Mouse (Mus musculus) Muller cell, postnatal 12 days (primary cell): Measurements from ENCODE around the gene Fnip1.
"Not testable (repeated sequence)": the region's sequence is repeated elsewhere in the genome, so short reads cannot be mapped to it uniquely, and the experiment has no call there.

ENCODE experiments used
- DNase-seq: peaks from one replicate; pipeline ENCODE4 v3.0.0-alpha.2; 2015; ENCODE audit errors: inconsistent ontology term

Fnip1 gene

DNA sequence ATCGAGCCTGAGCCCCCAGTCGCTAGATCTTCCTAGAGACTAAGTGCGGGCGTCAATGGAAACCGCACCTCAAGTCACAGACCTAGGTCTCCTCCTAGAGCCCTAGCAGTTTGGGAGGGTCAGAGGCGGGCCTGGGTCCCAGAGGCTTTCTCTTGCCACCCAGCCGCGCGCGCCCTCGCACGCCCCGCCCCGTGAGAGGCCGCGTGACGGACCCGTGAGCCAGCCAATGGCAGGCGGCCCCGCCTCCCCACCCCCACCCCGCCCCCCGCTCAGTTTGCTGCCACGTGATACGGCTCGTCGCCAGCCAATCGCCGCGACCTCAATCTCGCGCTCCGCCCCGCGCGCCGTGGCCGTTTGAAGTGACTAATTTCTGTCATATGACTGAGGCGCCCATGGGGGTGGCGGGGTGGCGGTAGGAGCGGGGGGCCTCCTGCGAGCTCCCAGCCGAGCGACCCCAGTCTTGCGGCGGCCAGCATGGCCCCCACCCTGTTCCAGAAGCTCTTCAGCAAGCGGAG is at the start of gene Fnip1:
Fnip1 (plus strand) TSS at position 377 of the 515 bp plus-strand sequence.
- DNase-seq: peak; percentile 96

DNA sequence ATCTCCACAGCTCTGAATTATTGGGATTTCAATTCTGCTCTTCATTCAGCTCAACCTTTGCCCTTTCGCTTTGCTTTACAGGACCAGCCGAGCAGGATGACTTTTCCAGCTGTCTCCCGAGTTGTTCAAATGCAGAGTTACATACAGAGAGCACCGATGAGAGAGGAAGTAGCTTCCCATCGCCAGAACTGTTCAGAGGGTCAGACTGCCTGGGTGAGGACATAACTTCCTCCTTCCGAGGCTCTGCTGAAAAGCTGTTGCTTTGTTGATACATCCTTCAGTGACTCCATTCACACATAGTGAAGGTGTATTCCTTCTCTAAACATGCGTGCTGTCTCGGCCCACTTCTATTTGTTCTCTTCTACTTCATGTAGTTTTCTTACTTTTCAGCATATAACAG is 47.6 kb upstream of the Fnip1 start:
- DNase-seq: no peak

DNA sequence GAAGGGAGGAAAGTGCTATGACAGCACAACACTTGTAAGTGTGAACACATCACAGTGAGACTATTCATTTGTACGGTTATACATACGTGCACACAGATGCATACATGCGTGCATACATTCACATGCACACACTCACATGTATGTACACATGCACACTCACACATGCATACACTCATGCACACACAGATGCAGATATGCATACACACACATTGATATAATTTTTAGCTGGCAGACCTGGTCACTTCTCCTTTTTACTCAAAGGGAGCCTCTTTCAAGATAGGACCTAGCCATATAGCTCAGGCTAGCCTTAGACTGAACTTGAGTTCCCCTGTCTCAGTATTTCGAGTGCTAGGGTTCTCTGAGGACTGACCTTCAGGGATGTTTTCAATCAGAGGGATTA is 46.7 kb upstream of the Fnip1 start:
- no peak for DNase-seq

- no peak for DNase-seq
Observed at GRCm38 (mm10) chr11:54396686-54397085, 41.3 kb upstream of the Fnip1 start.

- no peak for DNase-seq
Observed at GRCm38 (mm10) chr11:54398058-54398457, 39.9 kb upstream of the Fnip1 start.

- not testable (repeated sequence) for DNase-seq
Observed at GRCm38 (mm10) chr11:54400803-54401202, 37.2 kb upstream of the Fnip1 start.

GRCm38 (mm10) chr11:54404885-54405284 is 33.1 kb upstream of the Fnip1 start:
- DNase-seq: no peak

DNA sequence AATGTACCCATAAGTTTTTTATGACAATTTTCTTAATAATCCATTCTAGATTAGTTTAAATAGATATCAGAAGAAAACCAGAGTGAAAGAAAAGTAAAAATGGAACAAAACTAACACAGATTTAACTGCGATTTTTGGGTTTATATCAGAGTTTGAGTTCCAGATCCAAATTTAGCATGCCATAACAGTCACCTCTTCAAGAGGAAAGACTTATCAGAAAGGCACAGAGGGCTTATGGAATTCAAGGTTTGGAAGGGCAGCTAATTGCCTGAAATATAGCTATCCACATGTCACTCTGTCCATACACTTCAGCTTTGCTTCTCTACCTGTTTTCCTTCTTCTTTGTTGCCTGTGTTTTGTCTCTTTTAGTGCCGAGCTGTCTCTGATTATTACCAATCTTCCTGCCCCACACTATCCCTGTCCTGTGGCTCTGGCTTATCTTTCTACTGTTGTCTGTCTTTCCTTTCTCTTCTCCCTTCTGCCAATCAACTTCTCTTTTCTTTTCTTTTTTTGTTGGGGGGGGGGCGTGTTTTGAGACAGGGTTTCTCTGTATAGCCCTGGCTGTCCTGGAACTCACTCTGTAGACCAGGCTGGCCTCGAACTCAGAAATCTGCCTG is 31.0 kb upstream of the Fnip1 start:
- DNase-seq: no peak

DNA sequence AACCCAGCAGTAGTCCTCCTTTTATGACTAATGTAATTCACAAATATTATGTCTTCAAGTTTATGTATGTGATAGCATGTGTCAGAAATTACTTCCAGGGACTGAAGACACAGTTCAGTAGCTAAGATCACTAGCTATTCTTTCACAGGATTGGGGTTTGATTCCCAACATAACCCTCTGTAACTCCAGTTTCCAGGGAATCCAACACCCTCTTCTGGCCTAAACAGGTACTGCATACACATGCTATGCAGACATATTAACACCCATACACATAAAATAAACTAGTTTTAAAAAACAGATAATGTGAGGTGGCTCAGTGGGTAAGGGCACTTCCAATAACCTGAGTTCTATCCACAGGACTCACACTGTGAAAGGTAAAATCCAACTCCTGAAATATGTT is 27.4 kb upstream of the Fnip1 start:
- DNase-seq: no peak

DNA sequence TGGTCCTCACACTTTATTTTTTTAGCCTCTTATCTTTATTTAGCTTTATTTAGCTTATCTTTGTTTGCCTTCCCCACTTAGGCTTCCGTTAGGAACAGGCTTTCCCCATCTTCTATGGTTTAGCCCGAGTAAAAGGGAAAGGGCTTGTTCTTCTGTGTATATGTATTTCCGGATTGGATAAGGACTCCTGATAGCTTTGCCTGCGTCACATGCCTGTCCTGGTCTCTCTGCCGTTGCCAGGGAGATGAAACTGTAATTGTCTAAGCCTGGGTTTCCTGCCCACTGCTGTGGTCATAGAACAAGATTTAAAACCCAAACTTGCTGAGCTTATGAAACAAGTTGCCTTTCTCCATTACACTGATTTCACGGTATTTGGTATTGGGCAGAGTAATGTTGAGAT is 25.0 kb upstream of the Fnip1 start:
- peak; percentile 60 for DNase-seq

- DNase-seq: no peak
Observed at GRCm38 (mm10) chr11:54423007-54423406, 15.0 kb upstream of the Fnip1 start.

DNA sequence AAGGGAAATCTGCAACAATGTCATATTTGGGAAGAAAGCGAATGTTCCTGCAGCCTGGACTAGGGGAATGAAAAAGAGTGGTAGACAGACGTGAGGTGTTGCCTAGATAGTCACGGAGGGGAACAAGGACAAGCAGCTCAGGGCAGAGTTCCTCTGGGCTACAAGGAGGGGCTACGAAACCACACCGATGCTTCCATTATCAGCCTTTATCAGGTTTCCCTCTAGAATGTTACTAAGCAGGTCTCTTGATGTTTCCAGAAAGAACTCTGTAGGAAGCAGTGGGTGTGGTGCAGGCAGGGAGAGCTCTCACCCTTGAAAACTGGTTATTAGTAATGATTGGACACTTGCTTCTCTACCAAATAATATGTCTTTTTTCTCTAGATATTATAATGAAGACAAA is 11.7 kb upstream of the Fnip1 start:
- no peak for DNase-seq

GRCm38 (mm10) chr11:54427138-54427537 is 10.9 kb upstream of the Fnip1 start:
- no peak for DNase-seq

DNA sequence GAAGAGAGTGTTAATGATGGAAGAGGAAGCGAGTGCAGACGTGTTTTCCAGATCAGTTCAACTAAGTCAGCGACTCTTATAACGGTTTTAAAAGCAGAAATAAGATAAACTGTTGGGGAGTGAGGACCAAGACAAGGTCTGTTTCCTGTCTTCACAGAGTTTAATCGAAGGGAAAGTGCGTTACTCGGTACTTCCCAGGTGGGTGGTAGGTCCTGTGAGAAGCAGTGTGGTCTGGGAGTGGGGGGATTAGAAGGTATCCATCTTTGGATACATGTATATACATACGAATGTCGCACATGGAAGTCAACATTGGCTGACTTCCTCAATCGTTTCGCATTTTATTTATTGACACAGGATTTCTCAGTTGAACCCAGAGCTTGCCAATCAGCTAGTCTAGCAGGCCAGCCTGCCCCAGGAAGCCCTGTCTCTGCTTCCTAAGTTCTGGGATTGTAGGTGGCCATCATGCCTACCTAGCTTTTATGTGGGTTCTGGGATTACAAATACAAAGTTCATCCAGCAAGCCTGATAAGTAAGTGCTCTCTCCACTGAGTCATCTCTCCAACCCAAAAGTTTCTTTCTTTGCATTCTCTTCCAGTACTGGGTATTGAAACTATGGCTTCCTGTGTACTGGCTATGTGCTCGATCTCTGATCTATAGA is 10.2 kb upstream of the Fnip1 start:
- DNase-seq: no peak

- DNase-seq: no peak
Observed at GRCm38 (mm10) chr11:54429224-54429623, 8.8 kb upstream of the Fnip1 start.

- DNase-seq: no peak
Observed at GRCm38 (mm10) chr11:54435797-54436196, 2.2 kb upstream of the Fnip1 start.

DNA sequence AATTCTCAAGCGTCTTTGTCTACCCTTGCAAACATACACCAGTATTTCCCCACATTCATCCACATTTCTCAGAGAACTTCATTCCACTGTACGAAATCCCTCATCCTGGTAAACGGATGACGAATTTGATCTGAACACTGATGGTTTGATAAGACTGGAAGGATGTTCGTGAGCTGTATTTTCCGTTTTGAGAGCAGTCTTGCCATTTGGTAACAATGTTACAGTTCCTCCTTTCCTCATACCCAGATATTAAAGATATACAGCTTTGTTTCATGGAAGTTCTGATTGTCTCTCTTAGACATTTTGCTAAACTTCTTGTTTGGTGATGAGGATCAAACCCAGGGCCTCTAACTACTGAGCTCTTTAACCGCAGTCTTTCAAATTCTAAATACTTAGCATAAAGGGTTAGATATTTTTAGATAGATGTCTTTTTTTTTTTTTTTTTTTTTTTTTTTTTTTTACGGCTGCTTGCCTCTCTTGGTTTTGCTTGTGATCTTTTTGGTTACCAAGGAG is 633 bp upstream of the Fnip1 start:
- DNase-seq: no peak

GRCm38 (mm10) chr11:54438366-54438781 is 375 bp downstream of the Fnip1 start:
- DNase-seq: no peak

GRCm38 (mm10) chr11:54438991-54439690 is 1.1 kb downstream of the Fnip1 start:
- peak; percentile 11 for DNase-seq

DNA sequence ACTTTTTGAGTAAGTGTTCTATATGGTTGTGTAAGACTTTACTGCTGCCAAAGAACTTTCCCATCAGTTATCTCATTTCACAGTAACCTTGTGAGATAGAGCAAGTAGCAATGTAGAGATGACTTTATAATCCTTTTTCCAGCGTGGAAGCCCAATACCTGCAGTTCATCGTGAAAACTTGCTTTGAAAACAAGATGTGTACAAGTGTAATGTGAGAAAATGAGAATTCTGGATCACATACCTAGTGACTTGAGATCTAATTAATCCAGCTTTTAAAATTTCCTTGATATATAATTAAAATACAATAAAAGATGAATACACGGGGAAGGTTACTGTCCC is 1.7 kb downstream of the Fnip1 start:
- DNase-seq: no peak

DNA sequence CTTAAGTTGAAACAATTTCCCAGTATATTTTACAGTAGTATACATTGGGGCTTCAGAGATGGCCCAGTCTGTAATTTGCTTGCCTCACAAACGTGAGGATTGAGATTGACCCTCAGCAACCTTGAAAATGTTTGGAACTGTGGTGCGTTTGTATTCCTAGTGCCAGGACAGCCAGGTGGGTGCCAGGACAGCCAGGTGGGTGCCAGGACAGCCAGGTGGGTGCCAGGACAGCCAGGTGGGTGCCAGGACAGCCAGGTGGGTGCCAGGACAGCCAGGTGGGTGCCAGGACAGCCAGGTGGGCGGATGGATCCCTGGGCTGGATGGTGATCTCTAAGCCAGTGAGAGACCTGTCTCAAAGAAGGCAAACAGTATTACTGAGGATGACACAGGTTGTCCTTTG is 12.8 kb downstream of the Fnip1 start:
- not testable (repeated sequence) for DNase-seq

DNA sequence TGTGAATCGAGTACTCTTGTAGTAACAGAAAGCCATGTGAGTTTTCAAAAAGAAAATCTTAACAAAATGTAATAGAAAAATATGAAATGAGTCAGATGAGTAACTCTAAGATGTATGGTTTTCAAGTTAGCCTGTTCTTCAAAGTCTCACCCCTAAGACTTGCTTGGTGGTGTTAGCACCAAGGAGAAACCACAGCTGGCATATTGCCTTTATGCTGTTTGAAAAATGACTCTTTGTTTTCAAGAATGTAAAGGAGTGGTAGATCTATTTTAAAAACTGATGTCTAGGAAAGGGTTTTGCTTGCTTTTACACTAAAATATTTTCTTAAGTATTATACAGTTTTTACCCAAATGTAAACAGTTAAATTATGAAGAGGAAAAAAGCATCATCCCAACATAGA is 16.5 kb downstream of the Fnip1 start:
- DNase-seq: no peak

GRCm38 (mm10) chr11:54456875-54457274 is 18.9 kb downstream of the Fnip1 start:
- no peak for DNase-seq
